In the genomic region with DNA sequence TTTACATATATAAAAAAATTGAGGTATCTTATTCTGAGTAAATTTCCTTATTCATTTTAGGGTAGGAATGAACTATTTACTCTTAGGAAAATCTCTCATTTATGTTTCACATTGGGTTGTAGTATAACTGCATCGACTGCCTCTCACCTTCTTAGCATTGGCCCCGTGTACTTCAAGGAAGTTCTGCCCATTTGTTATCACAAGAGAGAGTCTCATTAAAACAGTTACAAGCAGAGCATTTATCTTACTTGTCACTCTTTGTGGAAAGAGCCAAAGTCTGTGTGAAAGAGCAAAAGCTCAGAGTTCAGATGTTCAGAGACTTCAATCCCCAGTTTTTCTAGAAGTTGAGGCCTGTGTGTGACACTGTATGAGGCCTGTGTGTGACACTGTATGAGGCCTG, we compare ENCODE assay signal across 22 mouse cellular contexts.
"Had no signal": no experiment of that assay in that cellular context is flagged by ENCODE, and none has a peak within 500 bp of the region (broad histone marks: within the 10 kb centered on the region; RNA-seq: fewer than 3 reads in every experiment).

No protein-coding gene starts in this region.

- H3K27me3 ChIP-seq: lung, embryonic 15.5 days; megakaryocyte, embryonic 14.5 days; neural tube, embryonic 15.5 days had no signal

- H3K36me3 ChIP-seq: lung, embryonic 15.5 days; midbrain, embryonic 13.5 days; neural tube, embryonic 13.5 days; neural tube, embryonic 15.5 days had no signal

- DNase-seq: liver, postnatal 0 days; lung, adult 2 months; lung, postnatal 14 days; lung, postnatal 36 days; retina, postnatal 1 day; right cerebral cortex, adult 18-20 months; right cerebral cortex, postnatal 25 days; right cerebral cortex, postnatal 4 days; spleen, adult 18-20 months; thymus, adult 2 months; thymus, postnatal 25 days; thymus, postnatal 4 days had no signal

- H3K27ac ChIP-seq: lung, embryonic 15.5 days; macrophage; midbrain, embryonic 13.5 days; neural tube, embryonic 13.5 days; neural tube, embryonic 15.5 days had no signal

- H3K4me2 ChIP-seq: lung, embryonic 15.5 days; midbrain, embryonic 11.5 days; midbrain, embryonic 13.5 days; neural tube, embryonic 13.5 days; neural tube, embryonic 15.5 days had no signal

- H3K4me3 ChIP-seq: lung, embryonic 15.5 days; megakaryocyte, embryonic 14.5 days; midbrain, embryonic 13.5 days; myocyte; neural tube, embryonic 13.5 days; neural tube, embryonic 15.5 days had no signal

- H3K9ac ChIP-seq: liver, postnatal 0 days; lung, embryonic 15.5 days; midbrain, embryonic 13.5 days; neural tube, embryonic 13.5 days; neural tube, embryonic 15.5 days had no signal

- H3K9me3 ChIP-seq: lung, embryonic 15.5 days; midbrain, embryonic 13.5 days; neural tube, embryonic 13.5 days; neural tube, embryonic 15.5 days had no signal

- H3K4me1 ChIP-seq: megakaryocyte, embryonic 14.5 days; midbrain, embryonic 13.5 days; neural tube, embryonic 13.5 days had no signal

- ATAC-seq: liver, postnatal 0 days; lung, postnatal 0 days; midbrain, embryonic 13.5 days; midbrain, embryonic 16.5 days had no signal
